Mouse (Mus musculus): ENCODE measurements around the gene Rnaseh2a. TPM values are rescaled to one million over a fixed set of nuclear protein-coding genes. Genes with fewer than 3 reads are reported as not detected.

The Rnaseh2a gene
- polyA plus RNA-seq, 1 experiment, result 88.1 TPM

DNA sequence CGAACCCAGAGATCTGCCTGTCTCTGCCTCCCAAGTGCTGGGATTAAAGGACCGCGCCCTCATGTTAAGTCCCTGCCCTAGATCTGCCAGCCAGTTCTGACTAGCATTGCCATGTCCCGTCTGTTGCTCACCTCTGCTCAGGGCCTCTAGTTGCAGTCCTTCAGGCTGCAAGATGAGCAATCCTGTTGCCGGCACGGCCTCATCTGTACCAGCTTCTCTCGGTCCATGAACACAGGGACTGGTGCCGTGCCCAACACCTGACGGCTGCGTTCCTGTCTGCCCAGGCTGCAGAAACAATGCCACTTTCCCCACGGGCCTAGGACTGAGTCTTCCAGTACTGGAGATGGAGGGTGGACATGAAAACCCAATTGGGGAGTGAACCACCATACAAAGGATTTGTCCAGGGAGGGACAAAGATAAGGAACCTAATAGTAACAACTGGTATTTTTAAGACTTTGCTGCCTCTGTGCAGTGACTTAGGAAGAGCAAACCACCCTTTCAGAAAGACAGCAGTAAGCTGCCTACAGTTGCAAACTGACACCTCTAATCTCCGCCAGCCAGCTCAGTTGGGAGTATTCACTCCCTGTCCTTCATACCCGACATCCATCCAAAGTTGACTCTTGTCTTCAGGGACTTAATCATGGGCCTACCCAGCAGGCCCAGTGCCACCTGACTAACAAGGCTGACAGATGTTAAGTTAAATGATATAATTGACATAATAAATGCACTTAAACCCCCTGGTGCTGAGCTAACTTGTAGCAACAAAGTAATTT is 1.8 kb downstream of the Rnaseh2a start:
- H3K9ac ChIP-seq (ENCODE audit: low read depth, poor library complexity, severe bottlenecking), result no peak overlapping the region; the same call in 1 of the 2 replicates
- peak overlapping the region; percentile 5 for H3K27ac ChIP-seq (ENCODE audit: insufficient read depth, low read length)
- H3K36me3 ChIP-seq (ENCODE audit: control insufficient read depth, insufficient read depth, low read length, poor library complexity, severe bottlenecking), result peaks cover 19% of the 10 kb centered on the region
- no peaks in the 10 kb centered on the region for H3K9me3 ChIP-seq (replicated peaks; ENCODE audit: control insufficient read depth, insufficient read depth, low read length, poor library complexity, severe bottlenecking)
- H3K4me1 ChIP-seq (ENCODE audit: control insufficient read depth, insufficient read depth, low read length), result peaks cover 4% of the 10 kb centered on the region
- H3K4me3 ChIP-seq (ENCODE audit: low read depth, low read length), result 0 out of 2 replicates have a peak overlapping the region, but pooled peaks have one; percentile 0
- TF ChIP-seq EP300 (IDR thresholded peaks at IDR 0.05; ENCODE audit: insufficient read depth, low read depth, low read length) (no peak), POLR2A (IDR thresholded peaks at IDR 0.05; ENCODE audit: insufficient read depth, low read length) (no peak), CTCF (IDR thresholded peaks at IDR 0.05; ENCODE audit: low read depth, low read length) (no peak)
- no peaks in the 10 kb centered on the region for H3K27me3 ChIP-seq (ENCODE audit: control insufficient read depth, insufficient read depth, low read length, poor library complexity, severe bottlenecking)

DNA sequence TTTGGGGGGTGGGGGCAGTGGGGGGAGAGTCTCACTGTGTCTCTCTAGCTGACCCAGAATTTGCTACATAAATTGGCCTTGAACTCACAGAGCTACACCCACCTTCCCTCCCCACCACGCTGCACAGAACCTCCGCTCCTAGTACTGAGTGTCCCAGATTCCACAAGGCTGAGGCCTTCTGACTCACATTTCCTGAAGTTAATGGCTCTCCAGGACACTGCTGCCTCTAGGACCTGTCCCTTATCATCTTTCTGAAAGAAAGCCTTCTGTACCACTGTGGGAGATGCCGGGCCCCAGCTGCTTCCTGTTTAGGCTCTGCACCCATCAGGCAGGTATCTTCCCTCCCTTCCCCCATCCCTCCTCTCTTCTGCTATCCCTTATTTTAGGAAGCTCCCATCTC is 3.0 kb downstream of the Rnaseh2a start:
- Histone ChIP-seq H3K9ac (ENCODE audit: low read depth, poor library complexity, severe bottlenecking) (peak overlapping the region; percentile 45), H3K4me3 (ENCODE audit: low read depth, low read length) (peak overlapping the region; percentile 18), H3K9me3 (replicated peaks; ENCODE audit: control insufficient read depth, insufficient read depth, low read length, poor library complexity, severe bottlenecking) (no peaks in the 10 kb centered on the region), H3K36me3 (ENCODE audit: control insufficient read depth, insufficient read depth, low read length, poor library complexity, severe bottlenecking) (peaks cover 24% of the 10 kb centered on the region), H3K27ac (ENCODE audit: insufficient read depth, low read length) (peak overlapping the region; percentile 90), H3K4me1 (ENCODE audit: control insufficient read depth, insufficient read depth, low read length) (peaks cover 4% of the 10 kb centered on the region), H3K27me3 (ENCODE audit: control insufficient read depth, insufficient read depth, low read length, poor library complexity, severe bottlenecking) (no peaks in the 10 kb centered on the region)
- no peak for TF ChIP-seq CTCF (IDR thresholded peaks at IDR 0.05; ENCODE audit: low read depth, low read length)

DNA sequence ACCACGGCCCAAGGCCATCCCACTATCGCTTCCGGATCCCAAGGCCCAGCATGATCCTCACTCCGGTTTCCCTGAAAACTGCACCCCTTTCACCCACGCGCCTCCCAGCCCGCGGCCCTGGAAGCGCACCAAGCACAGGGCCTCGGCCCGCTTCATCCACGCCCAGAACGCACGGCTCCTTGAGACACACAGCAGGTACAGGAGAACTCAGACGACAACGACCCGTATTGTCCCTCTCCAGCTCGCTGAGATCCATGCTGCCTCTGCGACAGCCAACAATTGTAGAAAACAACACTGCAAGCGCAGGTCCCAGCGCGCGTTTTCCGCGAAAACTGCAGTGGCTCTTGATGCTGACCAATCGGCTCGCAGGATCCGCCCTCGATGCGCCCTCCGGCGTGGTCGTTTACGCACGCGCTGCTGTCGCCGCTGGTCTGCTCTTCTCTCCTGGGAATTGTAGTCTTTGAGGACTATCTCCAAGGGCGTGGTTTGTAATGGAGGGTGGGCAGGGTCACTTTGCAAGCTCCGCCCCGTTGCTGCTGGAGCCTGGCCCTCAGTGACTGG is 3.8 kb downstream of the Rnaseh2a start:
- Histone ChIP-seq H3K9me3 (replicated peaks; ENCODE audit: control insufficient read depth, insufficient read depth, low read length, poor library complexity, severe bottlenecking) (no peaks in the 10 kb centered on the region), H3K36me3 (ENCODE audit: control insufficient read depth, insufficient read depth, low read length, poor library complexity, severe bottlenecking) (peaks cover 24% of the 10 kb centered on the region), H3K4me3 (ENCODE audit: low read depth, low read length) (peak overlapping the region; percentile 90), H3K27ac (ENCODE audit: insufficient read depth, low read length) (peak overlapping the region; percentile 63), H3K4me1 (ENCODE audit: control insufficient read depth, insufficient read depth, low read length) (peaks cover 4% of the 10 kb centered on the region), H3K9ac (ENCODE audit: low read depth, poor library complexity, severe bottlenecking) (peak overlapping the region; percentile 80), H3K27me3 (ENCODE audit: control insufficient read depth, insufficient read depth, low read length, poor library complexity, severe bottlenecking) (no peaks in the 10 kb centered on the region)
- TF ChIP-seq POLR2A (IDR thresholded peaks at IDR 0.05; ENCODE audit: insufficient read depth, low read length), result peak; percentile 86
- no peak for TF ChIP-seq EP300 (IDR thresholded peaks at IDR 0.05; ENCODE audit: insufficient read depth, low read depth, low read length)
- no peak for TF ChIP-seq CTCF (IDR thresholded peaks at IDR 0.05; ENCODE audit: low read depth, low read length)

DNA sequence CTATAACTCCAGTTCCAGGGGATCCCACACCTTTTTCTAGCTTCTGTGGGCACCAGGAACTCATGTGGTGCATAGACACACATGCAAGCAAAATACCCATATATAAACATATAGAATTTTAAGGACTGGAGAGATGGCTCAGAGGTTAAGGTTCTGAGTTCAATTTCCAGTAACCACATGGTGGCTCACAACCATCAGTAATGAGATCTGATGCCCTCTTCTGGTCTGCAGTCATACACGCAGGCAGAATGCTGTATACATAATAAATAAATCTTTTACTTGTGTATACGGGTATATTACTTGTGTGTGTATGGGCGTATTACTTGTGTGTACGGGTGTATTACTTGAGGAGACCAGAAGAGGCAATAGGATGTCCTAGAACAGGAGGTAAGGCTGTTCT is 5.6 kb downstream of the Rnaseh2a start:
- Histone ChIP-seq H3K9me3 (replicated peaks; ENCODE audit: control insufficient read depth, insufficient read depth, low read length, poor library complexity, severe bottlenecking) (no peaks in the 10 kb centered on the region), H3K36me3 (ENCODE audit: control insufficient read depth, insufficient read depth, low read length, poor library complexity, severe bottlenecking) (peaks cover 32% of the 10 kb centered on the region), H3K4me3 (ENCODE audit: low read depth, low read length) (no peak overlapping the region), H3K27ac (ENCODE audit: insufficient read depth, low read length) (no peak overlapping the region), H3K4me1 (ENCODE audit: control insufficient read depth, insufficient read depth, low read length) (peaks cover 4% of the 10 kb centered on the region), H3K9ac (ENCODE audit: low read depth, poor library complexity, severe bottlenecking) (no peak overlapping the region), H3K27me3 (ENCODE audit: control insufficient read depth, insufficient read depth, low read length, poor library complexity, severe bottlenecking) (no peaks in the 10 kb centered on the region)
- no peak for TF ChIP-seq CTCF (IDR thresholded peaks at IDR 0.05; ENCODE audit: low read depth, low read length)
- no peak for TF ChIP-seq EP300 (IDR thresholded peaks at IDR 0.05; ENCODE audit: insufficient read depth, low read depth, low read length)
- TF ChIP-seq POLR2A (IDR thresholded peaks at IDR 0.05; ENCODE audit: insufficient read depth, low read length), result no peak

DNA sequence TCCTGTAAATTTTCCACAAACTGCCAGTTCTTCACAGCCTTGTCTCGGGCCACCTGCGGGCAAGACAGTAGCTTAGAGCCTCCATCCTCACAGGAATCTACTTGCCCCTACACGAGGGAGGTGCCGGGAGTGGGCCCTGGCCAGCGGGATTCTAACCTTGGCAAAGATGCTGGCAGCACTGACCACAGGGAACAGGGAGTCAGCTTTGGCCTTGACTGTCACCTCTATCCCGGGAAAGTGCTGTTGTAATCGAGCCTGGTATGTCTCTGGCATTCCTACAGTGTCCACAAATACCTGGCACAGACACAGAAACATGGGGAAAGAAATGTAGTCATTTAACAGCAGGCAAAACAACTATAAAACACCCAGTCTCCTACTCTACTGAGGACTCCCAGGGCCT is 9.8 kb downstream of the Rnaseh2a start:
- no peaks in the 10 kb centered on the region for H3K9me3 ChIP-seq (replicated peaks; ENCODE audit: control insufficient read depth, insufficient read depth, low read length, poor library complexity, severe bottlenecking)
- no peaks in the 10 kb centered on the region for H3K27me3 ChIP-seq (ENCODE audit: control insufficient read depth, insufficient read depth, low read length, poor library complexity, severe bottlenecking)
- no peak overlapping the region for H3K27ac ChIP-seq (ENCODE audit: insufficient read depth, low read length)
- no peak overlapping the region for H3K4me3 ChIP-seq (ENCODE audit: low read depth, low read length)
- H3K4me1 ChIP-seq (ENCODE audit: control insufficient read depth, insufficient read depth, low read length), result no peaks in the 10 kb centered on the region
- no peak overlapping the region for H3K9ac ChIP-seq (ENCODE audit: low read depth, poor library complexity, severe bottlenecking)
- peaks cover 45% of the 10 kb centered on the region for H3K36me3 ChIP-seq (ENCODE audit: control insufficient read depth, insufficient read depth, low read length, poor library complexity, severe bottlenecking)
- TF ChIP-seq POLR2A (IDR thresholded peaks at IDR 0.05; ENCODE audit: insufficient read depth, low read length) (no peak), EP300 (IDR thresholded peaks at IDR 0.05; ENCODE audit: insufficient read depth, low read depth, low read length) (no peak), CTCF (IDR thresholded peaks at IDR 0.05; ENCODE audit: low read depth, low read length) (no peak)

DNA sequence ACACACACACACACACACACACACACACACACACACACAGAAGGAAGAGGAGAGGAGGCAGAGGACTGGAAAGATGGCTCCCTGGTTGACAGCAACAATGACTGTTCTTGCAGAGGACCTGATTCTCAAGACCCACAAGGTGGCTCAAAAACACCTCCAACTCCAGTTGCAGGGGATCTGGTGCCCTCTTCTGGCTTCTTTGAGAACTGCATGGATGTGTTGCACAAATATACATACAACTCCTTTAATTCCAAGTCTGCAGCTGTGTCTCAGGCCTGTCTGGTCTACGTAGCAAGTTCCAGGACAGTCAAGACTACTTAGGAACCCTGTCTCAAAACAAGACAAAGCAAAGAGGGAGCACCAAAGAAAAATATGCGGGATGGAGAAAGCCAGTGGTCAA is 12.8 kb downstream of the Rnaseh2a start:
- H3K4me3 ChIP-seq (ENCODE audit: low read depth, low read length), result no peak overlapping the region
- no peak overlapping the region for H3K27ac ChIP-seq (ENCODE audit: insufficient read depth, low read length)
- no peaks in the 10 kb centered on the region for H3K27me3 ChIP-seq (ENCODE audit: control insufficient read depth, insufficient read depth, low read length, poor library complexity, severe bottlenecking)
- H3K9ac ChIP-seq (ENCODE audit: low read depth, poor library complexity, severe bottlenecking), result no peak overlapping the region
- H3K9me3 ChIP-seq (replicated peaks; ENCODE audit: control insufficient read depth, insufficient read depth, low read length, poor library complexity, severe bottlenecking), result no peaks in the 10 kb centered on the region
- peaks cover 34% of the 10 kb centered on the region for H3K36me3 ChIP-seq (ENCODE audit: control insufficient read depth, insufficient read depth, low read length, poor library complexity, severe bottlenecking)
- H3K4me1 ChIP-seq (ENCODE audit: control insufficient read depth, insufficient read depth, low read length), result no peaks in the 10 kb centered on the region
- TF ChIP-seq EP300 (IDR thresholded peaks at IDR 0.05; ENCODE audit: insufficient read depth, low read depth, low read length) (no peak), POLR2A (IDR thresholded peaks at IDR 0.05; ENCODE audit: insufficient read depth, low read length) (no peak), CTCF (IDR thresholded peaks at IDR 0.05; ENCODE audit: low read depth, low read length) (peak; percentile 77)

All from ES-Bruce4 (cell line).